Mouse (Mus musculus): Measurements from ENCODE around the gene Ubald1.

DNA sequence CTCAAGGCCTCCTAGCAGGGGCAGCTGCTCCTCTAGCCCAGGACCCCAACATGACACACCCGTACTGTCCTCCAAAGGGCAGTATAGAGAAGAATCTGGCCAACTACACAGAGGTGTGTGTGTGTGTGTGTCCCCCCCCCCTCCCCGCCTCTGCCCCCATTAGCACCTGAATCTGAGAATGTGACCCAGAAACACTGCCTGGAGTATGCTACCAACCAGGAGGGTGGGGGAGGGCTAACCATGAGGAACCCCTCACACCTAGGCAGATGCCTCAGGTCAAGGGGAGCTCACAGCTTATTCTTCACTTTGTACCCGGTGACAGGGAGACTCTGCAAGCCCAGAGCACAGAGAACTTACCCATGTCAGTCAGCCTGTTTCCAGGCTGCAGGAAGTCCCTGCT is 2.4 kb downstream of the Ubald1 start:
- TF ChIP-seq CTCF (IDR thresholded peaks at IDR 0.05; ENCODE audit: extremely low read depth, insufficient read depth, low read length), result no peak
- TF ChIP-seq POLR2A (IDR thresholded peaks at IDR 0.05; ENCODE audit: extremely low read depth, insufficient read depth, low read length), result no peak

All from cortical plate, adult 2 months (tissue).